Mouse (Mus musculus) forebrain, embryonic 14.5 days (tissue): Measurements from ENCODE around the gene Gm3233. TPM values are rescaled to one million over a fixed set of nuclear protein-coding genes. Genes with fewer than 3 reads are reported as not detected.
"Not testable (repeated sequence)": the region's sequence is repeated elsewhere in the genome, so short reads cannot be mapped to it uniquely, and the experiment has no call there.

Source experiments
- ATAC-seq: fragments of 200-750 bp; cut with Nextera tagmentation; 2 replicates; pipeline ENCODE4 v1.8.0; 2017; ENCODE audit warnings: mild to moderate bottlenecking, moderate library complexity
- DNase-seq: peaks from one replicate; pipeline ENCODE4 v3.0.0-alpha.2; 2015; ENCODE audit warnings: low spot score
- H3K27ac ChIP-seq: fragments of 300-500 bp; sonication (generic); 2 replicates; pipeline ENCODE4 v1.5.1; 2014; ENCODE audit warnings: low read depth, mild to moderate bottlenecking, control low read depth, low read length, moderate library complexity
- H3K27me3 ChIP-seq: fragments of 300-500 bp; sonication (generic); replicated peaks from 2 replicates; pipeline ENCODE4 v1.6.1; 2014; ENCODE audit warnings: low read length, control low read depth, mixed read lengths; ENCODE audit not compliant: control insufficient read depth, insufficient read depth
- H3K36me3 ChIP-seq: fragments of 300-500 bp; sonication (generic); 2 replicates; pipeline ENCODE4 v1.6.1; 2014; ENCODE audit warnings: low read length, control low read depth; ENCODE audit not compliant: control insufficient read depth, insufficient read depth
- H3K4me1 ChIP-seq: fragments of 300-500 bp; sonication (generic); 2 replicates; pipeline ENCODE4 v1.6.1; 2014; ENCODE audit warnings: antibody characterized with exemption, low read length, control low read depth; ENCODE audit not compliant: control insufficient read depth, insufficient read depth
- H3K4me2 ChIP-seq: fragments of 300-500 bp; sonication (generic); 2 replicates; pipeline ENCODE4 v1.6.1; 2014; ENCODE audit warnings: mild to moderate bottlenecking, control low read depth, low read length
- H3K4me3 ChIP-seq: fragments of 300-500 bp; sonication (generic); 2 replicates; pipeline ENCODE4 v1.5.1; 2014; ENCODE audit warnings: low read depth, low read length, control low read depth
- H3K9ac ChIP-seq: fragments of 300-500 bp; sonication (generic); 2 replicates; pipeline ENCODE4 v1.6.1; 2014; ENCODE audit warnings: mild to moderate bottlenecking, low read length, control low read depth, moderate library complexity
- H3K9me3 ChIP-seq: fragments of 300-500 bp; sonication (generic); replicated peaks from 2 replicates; pipeline ENCODE4 v1.6.1; 2016; ENCODE audit warnings: low read length, control low read depth, mixed read lengths; ENCODE audit not compliant: control insufficient read depth
- WGBS: fragments of 180-500 bp; shearing (Covaris S2); extraction: QIAGEN DNeasy Blood & Tissue Kit; methylation state at CpG from one replicate; pipeline ENCODE4 v1.1.7; 2014; 5-methylcytosine and 5-hydroxymethylcytosine counted together
- polyA plus RNA-seq: library from polyadenylated mRNA; unstranded; fragments of >200 nt; fragmentation: Nextera tagmentation; extraction: Ambion mirVana; gene quantifications from 2 replicates; pipeline ENCODE4 v1.2.1, GENCODE M21; 2014

The Gm3233 gene
- polyA plus RNA-seq, 1 experiment from 2014 or later: not detected

GRCm38 (mm10) chr10:77713734-77714133 lies 45.7 kb downstream of the Gm3233 start:
- 80% methylated on average over 4 of the region's 4 CpGs for WGBS
- H3K4me3 ChIP-seq: no peak overlapping the region
- DNase-seq: no peak

GRCm38 (mm10) chr10:77711157-77711556 lies 48.3 kb downstream of the Gm3233 start, which contains the start of gene Gm10024:
Gm10024 (plus strand) TSS chr10:77711457.
- not testable (repeated sequence) for H3K36me3 ChIP-seq, H3K4me3 ChIP-seq, DNase-seq, H3K9me3 ChIP-seq, H3K27ac ChIP-seq, H3K4me2 ChIP-seq, H3K4me1 ChIP-seq, ATAC-seq, H3K9ac ChIP-seq, H3K27me3 ChIP-seq

More at GRCm38 (mm10) chr10:77713734-77714133, 45.7 kb downstream of the Gm3233 start:
- Histone ChIP-seq H3K27me3 (no peaks in the 10 kb centered on the region), H3K4me1 (no peaks in the 10 kb centered on the region), H3K36me3 (no peaks in the 10 kb centered on the region), H3K9ac (no peak overlapping the region), H3K9me3 (no peaks in the 10 kb centered on the region; the same call in 1 of the 2 replicates), H3K27ac (no peak overlapping the region), H3K4me2 (no peak overlapping the region)
- no peak for ATAC-seq

- no peak for DNase-seq
- 82% methylated on average over 3 of the region's 3 CpGs for WGBS
- Histone ChIP-seq H3K4me2 (no peak overlapping the region), H3K27ac (no peak overlapping the region), H3K27me3 (no peaks in the 10 kb centered on the region), H3K9ac (no peak overlapping the region), H3K9me3 (peaks cover 4% of the 10 kb centered on the region; the same call in 1 of the 2 replicates), H3K36me3 (no peaks in the 10 kb centered on the region), H3K4me1 (no peaks in the 10 kb centered on the region), H3K4me3 (no peak overlapping the region)
- no peak for ATAC-seq
These were observed 49.7 kb downstream of the Gm3233 start for GRCm38 (mm10) chr10:77709831-77710230.

Other genes starting within 250 kb of the Gm3233 start
- 33.8 and 36.9 TPM in 2 replicates for gene Fam207a, start 243.9 kb downstream of the Gm3233 start, polyA plus RNA-seq
- gene Itgb2, start 229.4 kb downstream of the Gm3233 start, polyA plus RNA-seq: 0.67 and 0.89 TPM in 2 replicates
- gene Pttg1ip, start 178.0 kb downstream of the Gm3233 start, polyA plus RNA-seq: 74.1 and 85.5 TPM in 2 replicates
- gene Sumo3, start 153.6 kb downstream of the Gm3233 start, polyA plus RNA-seq: 277 and 308 TPM in 2 replicates
- gene Gm49325, start 153.5 kb downstream of the Gm3233 start, polyA plus RNA-seq: 1.7 and 16.2 TPM in 2 replicates
- 72.6 and 73.6 TPM in 2 replicates for gene Ube2g2, start 137.4 kb downstream of the Gm3233 start, polyA plus RNA-seq
- gene Tspear, start 73.1 kb downstream of the Gm3233 start, polyA plus RNA-seq: 0.45 and 0.55 TPM in 2 replicates
- not detected in 2 replicates for gene Gm19402, start 68.9 kb downstream of the Gm3233 start, polyA plus RNA-seq
- gene Gm9508, start 62.4 kb downstream of the Gm3233 start, polyA plus RNA-seq: not detected in 2 replicates
- gene Gm10272, start 53.1 kb downstream of the Gm3233 start, polyA plus RNA-seq: not detected in 2 replicates
- not detected in 2 replicates for gene Gm10024, start 48.2 kb downstream of the Gm3233 start, polyA plus RNA-seq
- not detected in 2 replicates for gene Gm10142, start 43.9 kb downstream of the Gm3233 start, polyA plus RNA-seq
- gene Krtap12-1, start 39.1 kb downstream of the Gm3233 start, polyA plus RNA-seq: not detected in 2 replicates
- gene Gm10100, start 33.2 kb downstream of the Gm3233 start, polyA plus RNA-seq: not detected in 2 replicates
- gene Gm18596, start 17.0 kb downstream of the Gm3233 start, polyA plus RNA-seq: not detected in 2 replicates
- not detected in 2 replicates for gene Gm9736, start 8.3 kb downstream of the Gm3233 start, polyA plus RNA-seq
- not detected in 2 replicates for gene Gm3238, start 11.6 kb upstream of the Gm3233 start, polyA plus RNA-seq
- not detected in 2 replicates for gene Gm7138, start 17.3 kb upstream of the Gm3233 start, polyA plus RNA-seq
- not detected in 2 replicates for gene Gm3250, start 22.9 kb upstream of the Gm3233 start, polyA plus RNA-seq
- not detected in 2 replicates for gene Gm7137, start 28.5 kb upstream of the Gm3233 start, polyA plus RNA-seq
- gene Gm9639, start 35.4 kb upstream of the Gm3233 start, polyA plus RNA-seq: not detected in 2 replicates
- not detected in 2 replicates for gene Gm19668, start 39.5 kb upstream of the Gm3233 start, polyA plus RNA-seq
- gene Gm9507, start 52.2 kb upstream of the Gm3233 start, polyA plus RNA-seq: not detected in 2 replicates
- gene Gm2696, start 55.0 kb upstream of the Gm3233 start, polyA plus RNA-seq: not detected in 2 replicates
- gene Krtap10-4, start 67.4 kb upstream of the Gm3233 start, polyA plus RNA-seq: not detected in 2 replicates
- gene Krtap10-10, start 76.3 kb upstream of the Gm3233 start, polyA plus RNA-seq: not detected in 2 replicates
- not detected in 2 replicates for gene Gm36176, start 87.1 kb upstream of the Gm3233 start, polyA plus RNA-seq
- gene Gm10318, start 93.2 kb upstream of the Gm3233 start, polyA plus RNA-seq: not detected in 2 replicates
- not detected in 2 replicates for gene Gm3285, start 102.3 kb upstream of the Gm3233 start, polyA plus RNA-seq
- 6.4 and 8.4 TPM in 2 replicates for gene Lrrc3, start 142.9 kb upstream of the Gm3233 start, polyA plus RNA-seq
- gene Trpm2, start 210.9 kb upstream of the Gm3233 start, polyA plus RNA-seq: 1.4 and 2.8 TPM in 2 replicates
- 31.0 and 35.0 TPM in 2 replicates for gene 1810043G02Rik, start 218.8 kb upstream of the Gm3233 start, polyA plus RNA-seq